Mouse (Mus musculus): Measurements from ENCODE around the gene Gm15130.

The Gm15130 gene

DNA sequence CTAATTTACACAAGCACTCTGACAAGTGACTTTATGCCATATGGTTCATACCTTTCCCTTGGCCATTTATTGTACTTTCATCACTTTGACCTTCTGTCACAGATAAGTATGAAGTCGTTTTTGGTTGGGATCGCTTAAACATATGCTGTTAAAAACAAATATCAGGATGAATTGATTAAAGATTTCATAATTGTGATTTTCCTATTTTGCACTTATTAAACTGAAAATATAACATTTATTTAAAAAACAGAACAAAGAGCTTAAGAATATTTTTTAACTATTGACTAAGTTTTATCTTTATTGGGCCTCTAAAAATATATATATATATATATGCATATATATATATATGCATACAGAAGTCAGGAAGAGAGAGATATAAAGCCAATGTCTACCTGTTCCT, at the start of gene Gm15130:
Gene Gm15130, minus strand, starts transcription at position 101 of the 400 bp plus-strand sequence.
- DNase-seq = no peak

DNA sequence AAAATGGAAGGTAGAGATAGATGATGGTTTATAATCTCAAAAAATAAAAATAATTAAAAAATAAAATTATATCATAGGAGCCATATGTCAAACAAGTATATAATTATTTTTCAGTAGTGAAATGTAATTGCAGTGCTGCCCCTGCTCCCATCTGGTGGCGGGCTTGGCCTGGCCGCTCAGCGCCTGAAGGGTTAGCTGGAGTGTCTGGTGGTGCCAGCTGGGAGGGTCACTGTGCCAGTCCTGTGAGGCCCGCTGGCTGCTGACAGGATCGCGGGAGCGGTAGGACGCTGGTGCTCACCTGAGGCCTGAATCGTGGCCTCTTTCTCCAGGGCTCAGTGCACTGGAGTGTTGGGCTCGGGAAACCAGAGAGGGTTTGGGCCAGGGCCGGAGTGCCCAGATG, 29.3 kb upstream of the Gm15130 start:
- DNase-seq = peak; percentile 81

DNA sequence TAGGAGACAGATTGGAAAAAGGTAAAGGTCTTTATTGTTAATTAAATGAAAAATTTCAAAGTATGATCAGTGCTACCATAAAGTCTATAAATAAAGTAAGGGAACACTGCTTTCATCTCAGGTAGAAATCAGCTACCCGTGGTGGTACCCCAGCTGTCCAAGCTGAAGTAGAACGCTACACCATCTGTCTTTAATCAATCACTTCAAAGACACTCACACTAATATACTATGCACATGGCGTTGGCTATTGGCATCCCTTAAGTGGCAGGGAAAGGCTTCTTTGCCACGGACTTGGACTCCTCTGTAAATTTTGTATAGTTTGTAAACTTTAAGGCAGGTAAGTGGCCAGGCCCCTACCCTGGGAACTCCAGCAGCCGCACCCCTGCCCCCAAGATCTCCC, 17.0 kb downstream of the Gm15130 start:
- no peak for DNase-seq

DNA sequence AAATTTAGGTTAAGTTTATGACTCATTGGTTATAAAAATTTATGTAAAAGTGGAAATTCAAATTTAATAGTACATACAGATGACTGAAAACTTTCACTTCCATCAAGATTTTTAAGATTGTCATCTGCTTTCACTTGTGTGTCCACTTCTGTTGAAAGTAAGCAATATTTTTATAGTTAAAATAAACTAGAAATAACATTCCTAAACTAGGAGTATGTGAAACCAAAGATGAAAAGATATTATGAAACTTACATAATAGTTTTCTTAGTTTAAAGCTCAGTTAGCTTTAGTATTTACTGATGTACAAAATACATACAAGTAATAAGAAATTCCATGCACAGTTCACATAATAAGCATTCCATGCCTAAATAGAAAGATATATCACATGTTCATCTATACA, 46.9 kb downstream of the Gm15130 start, which contains the start of gene Gm13941:
Gene Gm13941, minus strand, starts transcription at position 101 of the 400 bp plus-strand sequence.
- DNase-seq = no peak
